In genomic region chr3:107802185-107802946, GRCm38 (mm10) we compare ENCODE assay signal across 19 mouse cellular contexts. TPM values are rescaled to one million over a fixed set of nuclear protein-coding genes. Genes with fewer than 3 reads are reported as not detected.
DNase-seq lines count a peak whose midpoint lies in the region; ATAC-seq and TF ChIP-seq lines count a peak whose summit lies in the region.
"Had no signal": no experiment of that assay in that cellular context is flagged by ENCODE, and none has a peak within 500 bp of the region (broad histone marks: within the 10 kb centered on the region; RNA-seq: fewer than 3 reads in every experiment).

No protein-coding gene starts in this region.

- H3K36me3 ChIP-seq in heart, embryonic 12.5 days: no peaks in the 10 kb centered on the region
- no peaks in the 10 kb centered on the region for H3K36me3 ChIP-seq in heart, adult 2 months (ENCODE audit: control insufficient read depth, insufficient read depth, low read length)
- H3K36me3 ChIP-seq: embryonic facial prominence, embryonic 15.5 days; forebrain, embryonic 15.5 days; limb, embryonic 13.5 days; midbrain, embryonic 10.5 days; stomach, embryonic 15.5 days had no signal

- H3K9me3 ChIP-seq in heart, embryonic 12.5 days (replicated peaks): no peaks in the 10 kb centered on the region
- H3K9me3 ChIP-seq: embryonic facial prominence, embryonic 15.5 days; forebrain, embryonic 15.5 days; limb, embryonic 13.5 days; midbrain, embryonic 10.5 days; stomach, embryonic 15.5 days had no signal

- no peak overlapping the region for H3K9ac ChIP-seq in heart, embryonic 12.5 days
- H3K9ac ChIP-seq in heart, adult 2 months (ENCODE audit: low read depth, low read length): no peak overlapping the region
- H3K9ac ChIP-seq: embryonic facial prominence, embryonic 15.5 days; forebrain, embryonic 15.5 days; limb, embryonic 13.5 days; stomach, embryonic 15.5 days had no signal

- ATAC-seq in heart, embryonic 12.5 days (ENCODE audit: insufficient number of reproducible peaks, low FRiP score): peak; percentile 73
- ATAC-seq: forebrain, embryonic 15.5 days; intestine, postnatal 0 days; lung, postnatal 0 days had no signal

- H3K27ac ChIP-seq in heart, embryonic 12.5 days (ENCODE audit: poor library complexity, severe bottlenecking): 0 out of 2 replicates have a peak overlapping the region, but pooled peaks have one; percentile 5
- no peak overlapping the region for H3K27ac ChIP-seq in heart, adult 2 months
- peak overlapping the region; percentile 72 for H3K27ac ChIP-seq in layer of hippocampus, adult 2 months
- H3K27ac ChIP-seq: embryonic facial prominence, embryonic 15.5 days; forebrain, embryonic 15.5 days; limb, embryonic 13.5 days; macrophage; midbrain, embryonic 10.5 days; stomach, embryonic 15.5 days had no signal

- WGBS in heart, embryonic 12.5 days: 39% methylated on average over 8 of the region's 8 CpGs
- 60% methylated on average over 8 of the region's 8 CpGs for WGBS in heart, adult 2 months

- no peak for TF ChIP-seq POLR2A in heart, adult 2 months (IDR thresholded peaks at IDR 0.05; ENCODE audit: insufficient read depth, low read depth, low read length)

- H3K27me3 ChIP-seq in heart, embryonic 12.5 days (replicated peaks): no peaks in the 10 kb centered on the region
- no peaks in the 10 kb centered on the region for H3K27me3 ChIP-seq in heart, adult 2 months (ENCODE audit: control insufficient read depth, insufficient read depth, low read length)
- H3K27me3 ChIP-seq: embryonic facial prominence, embryonic 15.5 days; forebrain, embryonic 15.5 days; limb, embryonic 13.5 days; stomach, embryonic 15.5 days had no signal

- DNase-seq in heart, adult 2 months: no peak
- no peak for DNase-seq in layer of hippocampus, adult 2 months (ENCODE audit: low spot score in 2 of 2)
- DNase-seq in layer of hippocampus, postnatal 10 days (ENCODE audit: low spot score in 2 of 2): no peak
- DNase-seq in MN1 (ENCODE audit: low spot score): peak; percentile 77
- DNase-seq in yolk sac, embryonic 10.5 days (ENCODE audit: low spot score): peak; percentile 57
- DNase-seq in left cerebral cortex, postnatal 25 days (ENCODE audit: low spot score in 2 of 2): no peak
- DNase-seq: adrenal gland, postnatal 25 days; cerebellum, adult 9-10 months; kidney, postnatal 25 days; thymus, postnatal 36 days had no signal

- intact Hi-C loops in heart, adult 2 months (cut with DNase I): no loop called here
- intact Hi-C loops in left cerebral cortex, postnatal 25 days (cut with DNase I): no loop called here

- H3K4me3 ChIP-seq in heart, embryonic 12.5 days: no peak overlapping the region
- no peak overlapping the region for H3K4me3 ChIP-seq in heart, adult 2 months
- H3K4me3 ChIP-seq in layer of hippocampus, adult 2 months: no peak overlapping the region
- H3K4me3 ChIP-seq: embryonic facial prominence, embryonic 15.5 days; forebrain, embryonic 15.5 days; limb, embryonic 13.5 days; midbrain, embryonic 10.5 days; stomach, embryonic 15.5 days had no signal

- H3K79me2 ChIP-seq in heart, adult 2 months (replicated peaks; ENCODE audit: control insufficient read depth, insufficient read depth, low read length): no peaks in the 10 kb centered on the region

- no peak overlapping the region for H3K4me2 ChIP-seq in heart, embryonic 12.5 days
- H3K4me2 ChIP-seq: embryonic facial prominence, embryonic 15.5 days; forebrain, embryonic 15.5 days; limb, embryonic 13.5 days; stomach, embryonic 15.5 days had no signal

- TF ChIP-seq EP300 in heart, adult 2 months (IDR thresholded peaks at IDR 0.05; ENCODE audit: insufficient read depth, low read depth, low read length): no peak

- TF ChIP-seq CTCF in heart, adult 2 months (IDR thresholded peaks at IDR 0.05): no peak
- TF ChIP-seq CTCF in layer of hippocampus, adult 2 months (conservative IDR thresholded peaks at IDR 0.05): no peak

- peaks cover 17% of the 10 kb centered on the region for H3K4me1 ChIP-seq in heart, embryonic 12.5 days (replicated peaks)
- H3K4me1 ChIP-seq in heart, adult 2 months (ENCODE audit: control insufficient read depth, insufficient read depth, low read length): peaks cover 5% of the 10 kb centered on the region
- H3K4me1 ChIP-seq: stomach, embryonic 15.5 days had no signal

RNA-seq across cellular contexts. Expression of gene Csf1, which starts 42.1 kb away (rescaled TPM):
- polyA plus RNA-seq in heart, embryonic 12.5 days (2016; fragmentation: Nextera tagmentation; extraction: Ambion mirVana): 12.7 and 12.8 TPM in 2 replicates
- 10 to 100 TPM; 30.0 to 41.7 TPM for total RNA-seq in heart, adult 2 months (2021)
- polyA plus RNA-seq in heart, adult 2 months (2012; rRNA removed): 32.9 and 44.0 TPM in 2 replicates
- total RNA-seq in layer of hippocampus, adult 2 months (2021): 10 to 100 TPM; 20.4 to 20.5 TPM
- total RNA-seq in layer of hippocampus, postnatal 10 days (2021): 10 to 100 TPM; 12.8 to 12.9 TPM
- total RNA-seq in left cerebral cortex, postnatal 25 days (2021): 10 to 100 TPM; 10.7 to 11.2 TPM

Comparison
In these comparisons a context has a peak if more than half of its experiments do, and no peak if none do; other contexts are left out.
1. DNase-seq: peak in MN1 (single experiment) and yolk sac, embryonic 10.5 days (single experiment); none in heart, adult 2 months (0 of 2), layer of hippocampus, adult 2 months (0 of 2), layer of hippocampus, postnatal 10 days (0 of 2) and left cerebral cortex, postnatal 25 days (0 of 2).